Mouse (Mus musculus): ENCODE measurements around the gene Thnsl1. TPM values are rescaled to one million over a fixed set of nuclear protein-coding genes. Genes with fewer than 3 reads are reported as not detected.
A peak's percentile ranks its signal among the peaks of the same experiment; 100 is the strongest.

The Thnsl1 gene
- total RNA-seq (2021) = 1 to 10 TPM; 2.4 to 2.5 TPM
- long read RNA-seq, experiment 1, partial matches to known transcripts = 0 of 3 reads
- long read RNA-seq, experiment 1, other reads (novel, unspliced or antisense) = 2 of 3 reads
- long read RNA-seq, experiment 2, transcript Thnsl1-201 (3 exons, 3,899 nt) = major isoform, 6 of 8 reads
- long read RNA-seq, experiment 2, partial matches to known transcripts = 0 of 8 reads
- long read RNA-seq, experiment 2, other reads (novel, unspliced or antisense) = 2 of 8 reads

DNA sequence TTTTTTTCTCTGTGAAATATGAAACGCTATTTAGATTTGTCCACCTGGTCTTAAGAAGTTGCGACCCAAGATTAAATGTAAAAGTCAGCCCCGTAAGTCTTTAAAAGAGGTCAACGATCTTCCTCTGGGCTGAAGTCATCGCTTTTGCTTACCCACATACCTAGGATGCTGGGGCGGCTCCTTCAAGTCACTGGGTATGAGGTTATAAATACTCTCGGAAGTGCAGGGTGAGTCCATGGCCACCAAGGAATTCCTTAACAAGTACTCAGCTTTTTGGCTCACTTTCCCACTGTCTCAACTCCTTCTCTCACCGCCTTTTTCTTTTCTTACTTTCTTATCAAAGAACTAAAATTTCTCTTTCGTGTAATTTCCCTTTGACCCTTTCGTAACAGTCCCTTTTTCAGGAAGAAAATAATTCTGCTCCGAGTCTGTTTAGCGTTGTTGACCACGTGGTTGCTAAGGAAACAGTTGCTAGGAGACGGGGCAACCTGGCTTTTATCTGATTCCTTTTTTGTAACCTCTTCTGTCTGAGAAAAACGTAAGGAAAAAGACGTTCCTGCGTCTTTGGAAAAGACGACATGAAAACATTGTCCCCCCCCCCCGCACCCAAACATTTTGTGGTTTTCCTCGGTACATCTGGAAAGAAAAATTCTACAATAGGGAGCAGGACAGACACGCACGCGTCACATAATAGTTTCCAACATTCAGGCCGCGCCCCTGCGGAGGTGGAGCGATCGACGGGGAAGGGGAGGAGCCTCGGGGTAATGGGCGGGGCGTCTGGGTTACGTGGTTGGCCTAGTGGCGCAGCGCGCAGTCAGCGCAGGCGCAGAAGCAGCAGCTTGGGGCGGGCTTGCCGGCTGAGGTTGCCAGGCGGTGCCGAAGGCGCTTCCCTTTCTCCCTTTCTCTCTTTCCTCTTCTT, at the start of gene Thnsl1, which contains the start of gene Enkur:
Gene Thnsl1, plus strand, starts transcription at position 813 of the 919 bp plus-strand sequence.
Gene Enkur, minus strand, starts transcription at position 454 of the 919 bp plus-strand sequence.
- DNase-seq = peak; percentile 97

DNA sequence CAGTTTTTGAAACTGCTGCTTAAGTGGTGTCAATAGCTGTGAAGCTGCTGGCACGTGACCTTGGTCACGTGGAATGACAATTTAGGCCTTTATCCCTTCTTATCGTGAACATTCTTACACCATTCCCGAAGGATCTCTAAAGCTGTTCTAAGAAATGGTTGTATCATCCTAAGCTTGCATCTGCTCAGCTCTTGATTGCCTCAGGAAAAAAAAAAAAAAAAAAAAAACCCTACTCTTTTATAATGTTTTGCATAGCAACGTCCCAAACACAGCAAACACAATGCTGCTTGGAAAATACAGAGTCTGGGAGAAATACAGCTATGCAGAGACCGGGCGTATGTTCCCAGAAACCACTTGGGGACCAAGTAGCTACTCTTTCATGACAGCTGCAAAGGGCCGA, 41.2 kb upstream of the Thnsl1 start:
- peak; percentile 36 for DNase-seq

DNA sequence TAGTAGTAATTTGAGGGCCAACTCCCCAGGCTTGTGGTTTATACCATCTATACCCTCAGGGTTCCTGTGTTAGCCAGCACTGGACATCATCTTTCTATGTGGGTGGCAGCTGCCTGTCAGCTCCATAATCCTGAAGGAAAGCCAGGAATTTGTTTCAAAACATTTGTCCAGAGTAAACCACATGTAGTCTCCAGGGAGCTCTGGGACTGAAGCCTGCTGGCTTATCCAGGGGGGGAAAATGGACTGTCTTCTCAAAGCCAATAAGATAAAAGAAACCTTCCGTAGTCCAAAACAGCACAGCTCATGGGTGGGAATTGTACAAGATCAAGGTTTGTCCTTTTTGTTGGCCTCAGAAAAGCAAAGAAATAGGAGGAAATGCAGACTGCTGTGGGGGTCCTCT, 37.6 kb upstream of the Thnsl1 start:
- DNase-seq = peak; percentile 53

DNA sequence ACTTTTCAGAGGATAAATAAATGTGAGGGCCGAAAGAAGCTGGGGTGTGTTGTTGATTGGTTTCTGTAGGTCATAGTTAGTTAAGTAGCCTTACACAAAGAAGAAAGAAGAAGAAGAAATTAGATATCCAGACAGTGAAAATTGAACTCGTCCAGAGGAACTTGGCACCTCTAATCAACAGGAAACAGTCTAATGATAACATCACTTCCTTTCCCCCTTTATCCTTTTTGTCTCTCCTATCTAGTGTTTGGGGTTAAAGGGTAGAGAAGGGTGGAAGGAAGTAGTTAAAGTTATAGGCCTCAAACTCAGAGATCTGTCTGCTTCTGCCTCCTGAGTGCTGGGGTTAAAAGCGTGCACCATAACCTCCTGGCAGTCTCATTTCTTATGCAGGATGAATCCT, 32.7 kb upstream of the Thnsl1 start:
- no peak for DNase-seq

DNA sequence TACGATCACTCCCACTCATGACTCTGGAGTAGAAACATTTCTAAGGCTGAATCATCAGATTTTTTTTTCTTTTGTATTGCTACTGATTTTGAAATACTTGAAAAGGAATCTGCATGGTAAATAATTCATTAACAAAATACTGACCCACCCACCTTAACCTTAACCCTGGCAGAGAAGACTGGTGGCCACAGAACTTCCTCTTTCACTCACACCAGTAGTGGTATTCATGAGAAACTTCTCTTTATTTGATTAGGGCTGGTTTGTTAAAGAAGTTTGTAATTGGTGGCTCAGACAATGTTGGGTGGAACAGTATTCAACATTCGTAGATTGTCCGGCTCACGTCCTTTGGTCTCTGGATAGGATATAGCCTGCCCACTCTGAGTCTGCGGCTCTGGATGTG, 26.4 kb upstream of the Thnsl1 start:
- DNase-seq = no peak

DNA sequence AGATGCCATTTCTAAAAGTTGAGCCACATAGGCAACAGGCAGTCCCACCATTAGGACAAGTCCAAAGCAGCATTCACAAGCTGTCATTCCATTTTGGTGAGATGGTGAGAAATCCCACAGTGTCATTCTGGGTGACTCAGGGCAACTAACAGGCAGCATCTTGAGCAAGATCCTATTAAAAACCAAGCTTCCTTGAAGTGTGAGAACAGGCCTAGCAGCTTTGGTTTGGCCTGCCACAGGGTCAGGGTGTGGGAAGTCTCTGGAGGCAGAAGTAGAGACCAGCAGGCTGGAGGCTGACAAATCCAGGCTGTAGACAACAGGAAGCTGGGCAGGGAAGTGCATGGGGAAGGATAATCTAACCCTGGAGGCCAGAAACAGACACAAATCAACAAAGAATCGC, 22.7 kb upstream of the Thnsl1 start:
- DNase-seq = peak; percentile 23

DNA sequence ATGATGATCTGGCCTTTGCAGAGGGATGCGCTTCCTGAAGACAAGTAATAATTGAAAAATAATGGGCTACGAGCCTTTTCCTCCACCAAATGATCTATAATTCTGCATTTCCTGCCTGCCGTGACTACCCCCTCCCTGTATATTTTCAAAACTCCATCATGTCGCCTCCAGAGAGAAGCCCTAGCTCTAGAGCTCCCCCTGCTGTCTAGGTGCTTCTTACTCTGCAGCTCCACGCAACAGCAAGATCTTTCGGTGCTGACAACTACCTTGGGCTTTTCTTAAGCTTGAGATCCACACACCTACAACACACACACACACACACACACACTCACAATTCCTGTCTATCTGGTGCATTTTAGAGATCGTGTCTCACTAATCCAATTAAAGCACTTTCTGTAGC, 17.9 kb upstream of the Thnsl1 start:
- peak; percentile 19 for DNase-seq

DNA sequence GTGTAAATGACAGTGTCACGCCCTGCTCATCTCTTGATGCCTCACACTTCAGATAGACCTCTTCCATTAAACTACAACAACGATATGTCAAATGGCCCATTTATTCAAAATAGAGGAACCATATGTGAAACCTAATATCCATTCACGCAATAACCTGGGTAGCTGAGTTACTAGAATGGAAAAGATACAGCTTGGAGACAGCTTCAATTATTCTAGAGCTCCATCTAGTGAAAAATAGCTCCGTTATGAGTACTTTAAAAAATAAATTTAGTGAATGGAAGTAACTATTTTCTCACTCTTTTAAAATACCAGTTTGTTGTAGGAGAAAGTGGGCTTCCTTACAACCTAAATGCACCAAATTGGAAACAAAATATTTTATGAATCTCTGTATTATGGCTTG, 16.9 kb upstream of the Thnsl1 start:
- DNase-seq = no peak

DNA sequence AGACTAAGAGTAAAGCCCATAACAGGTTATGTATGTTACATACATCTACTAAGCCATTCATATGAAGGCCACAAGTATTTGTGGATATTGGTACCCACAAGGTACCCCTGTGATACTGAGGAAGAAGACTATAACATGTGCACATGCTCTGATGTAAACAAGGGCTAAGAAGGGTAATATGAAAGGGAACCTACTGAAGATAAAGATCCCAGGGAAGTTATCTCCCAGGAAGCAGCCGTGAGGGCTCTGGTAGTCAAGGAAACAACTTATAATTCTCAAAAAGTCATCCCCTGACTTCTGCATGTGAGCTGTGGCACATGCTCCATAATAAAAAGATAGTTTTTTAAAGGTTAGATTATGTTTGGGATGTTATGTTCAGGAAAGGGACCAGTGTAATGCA, 14.3 kb upstream of the Thnsl1 start:
- no peak for DNase-seq

DNA sequence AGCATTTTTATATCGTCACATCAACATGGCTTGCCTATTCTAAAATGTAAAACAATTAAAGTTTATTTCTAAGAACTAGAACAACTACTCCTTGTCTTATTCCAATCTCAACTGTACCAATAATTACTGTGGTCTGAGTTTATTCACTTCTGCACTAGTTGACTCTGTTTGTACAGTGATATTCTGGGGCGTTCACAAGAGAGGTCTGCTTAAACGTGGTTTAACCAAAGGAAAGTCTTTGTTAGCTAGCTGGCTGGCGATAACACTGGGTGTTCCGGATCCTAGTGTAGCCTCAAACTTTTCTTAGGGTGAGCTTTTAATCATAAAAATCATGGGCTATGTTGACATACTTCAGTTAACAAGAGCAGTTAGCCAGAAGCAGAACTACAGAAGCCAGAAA, 10.3 kb upstream of the Thnsl1 start:
- DNase-seq = no peak

DNA sequence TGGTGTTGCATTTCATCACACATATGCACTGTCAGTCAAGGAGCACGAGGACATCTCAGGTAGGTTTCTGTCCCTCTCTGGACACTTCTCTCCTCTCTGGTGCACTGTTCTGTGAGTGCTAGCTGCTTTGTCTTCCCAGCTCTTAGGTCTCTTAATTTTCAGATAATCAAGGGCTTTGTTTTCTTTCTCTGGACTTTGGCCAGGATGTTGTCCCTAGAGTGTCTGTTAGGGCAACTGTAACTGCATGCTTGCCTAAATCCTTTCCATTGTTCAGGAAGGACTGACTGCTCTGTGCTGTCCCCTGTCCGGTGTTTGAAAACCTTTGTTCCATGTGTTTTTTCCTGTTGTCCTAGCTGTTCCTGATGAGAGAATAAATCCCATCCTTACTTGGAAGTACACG, 6.5 kb upstream of the Thnsl1 start:
- no peak for DNase-seq

DNA sequence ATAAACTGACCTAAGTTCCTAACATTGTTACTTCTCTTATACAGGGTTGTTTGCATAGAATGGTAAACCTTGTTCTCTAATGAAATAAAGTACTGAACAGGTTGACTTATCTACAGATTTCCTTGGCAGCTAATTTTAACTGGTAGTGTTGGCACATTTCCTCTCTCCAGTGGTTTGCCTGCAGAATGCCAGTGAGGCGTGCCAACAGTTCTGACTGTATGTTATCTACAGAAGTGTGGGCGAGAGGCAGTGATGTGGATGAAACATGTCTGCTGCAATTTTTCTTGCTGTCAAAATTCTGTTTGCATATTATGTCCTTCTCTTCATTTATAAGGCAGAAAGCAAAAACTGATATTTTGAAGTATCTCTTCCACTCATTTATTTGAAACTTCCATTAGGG, 2.8 kb upstream of the Thnsl1 start:
- no peak for DNase-seq

DNA sequence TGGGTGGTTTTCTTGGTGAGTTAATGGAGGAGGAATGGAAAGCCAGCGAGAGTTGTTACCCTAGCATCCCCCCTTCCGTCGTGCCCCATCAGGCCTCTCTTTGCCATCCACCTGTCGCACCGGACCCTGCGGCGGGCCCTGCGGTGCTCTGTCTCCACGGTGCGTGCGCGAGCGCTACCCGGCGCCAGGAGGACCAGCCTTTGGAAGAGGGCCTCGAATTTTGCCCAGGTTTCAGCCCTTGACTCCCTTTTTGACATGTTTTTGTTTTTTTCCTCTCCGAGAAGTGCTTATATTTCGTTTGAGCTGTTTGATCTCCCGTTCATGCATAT, 271 bp downstream of the Thnsl1 start:
- no peak for DNase-seq

DNA sequence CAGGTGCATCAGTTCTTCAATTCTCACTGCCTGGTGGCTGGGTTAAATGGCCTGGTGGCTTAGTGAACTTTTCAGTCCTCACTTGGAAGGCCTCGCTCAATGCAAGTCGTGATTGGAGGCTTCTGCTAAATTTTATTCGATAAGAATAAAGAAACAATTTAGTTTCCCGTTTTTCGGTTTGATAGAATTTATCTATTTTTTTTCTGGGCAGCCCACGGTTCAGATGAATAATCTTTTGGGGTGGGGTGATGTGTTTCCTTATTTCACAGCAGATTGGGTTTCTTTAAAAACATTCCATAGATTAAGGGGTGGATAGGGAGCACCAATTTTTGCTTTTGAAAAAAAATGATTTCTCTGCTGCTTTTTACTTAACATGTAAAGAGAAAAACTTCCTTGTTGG, 754 bp downstream of the Thnsl1 start:
- no peak for DNase-seq

DNA sequence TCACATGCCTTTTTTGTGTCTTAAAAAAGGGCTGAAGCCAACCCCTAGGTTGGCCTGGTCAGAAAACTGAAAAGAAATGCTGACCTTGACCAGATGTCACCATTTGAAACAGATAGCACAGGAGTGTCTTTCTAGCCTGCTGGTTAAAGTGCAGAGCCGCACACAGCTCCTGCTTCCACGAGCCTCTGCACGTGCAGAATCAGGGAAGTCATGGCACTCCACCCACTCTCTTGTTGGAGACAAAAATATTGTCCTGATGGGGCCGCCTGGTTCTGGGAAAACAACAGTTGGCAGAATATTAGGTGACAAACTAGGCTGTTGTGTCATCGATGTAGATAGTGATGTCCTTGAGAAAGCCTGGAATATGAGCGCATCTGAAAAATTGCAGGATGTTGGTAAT, 5.8 kb downstream of the Thnsl1 start:
- DNase-seq = no peak

DNA sequence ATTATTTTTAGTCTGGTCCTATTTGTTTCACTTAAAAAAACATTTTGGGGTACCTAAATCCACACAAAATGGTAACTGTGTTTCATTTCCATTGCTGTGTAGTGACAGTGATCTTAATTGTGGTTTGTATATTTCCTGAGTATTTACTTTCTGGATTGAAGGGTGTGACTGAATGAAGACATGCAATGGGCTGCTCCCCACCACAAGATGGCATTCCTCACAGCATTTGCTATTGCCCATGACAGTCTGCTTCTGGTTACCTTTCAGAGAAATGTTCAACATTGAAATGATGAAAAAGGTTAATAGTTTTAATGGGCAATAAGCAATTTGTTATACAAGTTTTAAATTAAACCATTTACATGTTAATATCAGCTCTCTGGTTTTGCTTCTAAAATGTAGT, 8.8 kb downstream of the Thnsl1 start:
- no peak for DNase-seq

DNA sequence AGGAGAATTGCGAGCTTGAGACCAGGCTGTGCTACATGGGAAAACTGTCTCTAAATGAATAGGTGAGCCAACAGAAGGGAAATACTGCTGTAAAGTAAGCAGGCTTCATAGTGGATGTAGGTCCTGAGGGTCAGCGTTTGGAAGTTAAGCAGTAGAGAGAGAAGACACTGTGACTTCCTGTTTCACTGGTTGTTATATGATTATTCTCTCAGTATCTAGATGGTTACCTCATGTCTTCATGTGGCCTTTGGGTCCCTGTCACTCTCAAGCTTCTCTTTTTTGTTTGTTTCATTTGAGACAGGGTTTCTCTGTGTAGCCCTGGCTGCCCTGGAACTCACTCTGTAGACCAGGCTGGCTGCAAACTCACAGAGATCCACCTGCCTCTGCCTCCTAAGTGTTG, 9.8 kb downstream of the Thnsl1 start:
- DNase-seq = no peak

DNA sequence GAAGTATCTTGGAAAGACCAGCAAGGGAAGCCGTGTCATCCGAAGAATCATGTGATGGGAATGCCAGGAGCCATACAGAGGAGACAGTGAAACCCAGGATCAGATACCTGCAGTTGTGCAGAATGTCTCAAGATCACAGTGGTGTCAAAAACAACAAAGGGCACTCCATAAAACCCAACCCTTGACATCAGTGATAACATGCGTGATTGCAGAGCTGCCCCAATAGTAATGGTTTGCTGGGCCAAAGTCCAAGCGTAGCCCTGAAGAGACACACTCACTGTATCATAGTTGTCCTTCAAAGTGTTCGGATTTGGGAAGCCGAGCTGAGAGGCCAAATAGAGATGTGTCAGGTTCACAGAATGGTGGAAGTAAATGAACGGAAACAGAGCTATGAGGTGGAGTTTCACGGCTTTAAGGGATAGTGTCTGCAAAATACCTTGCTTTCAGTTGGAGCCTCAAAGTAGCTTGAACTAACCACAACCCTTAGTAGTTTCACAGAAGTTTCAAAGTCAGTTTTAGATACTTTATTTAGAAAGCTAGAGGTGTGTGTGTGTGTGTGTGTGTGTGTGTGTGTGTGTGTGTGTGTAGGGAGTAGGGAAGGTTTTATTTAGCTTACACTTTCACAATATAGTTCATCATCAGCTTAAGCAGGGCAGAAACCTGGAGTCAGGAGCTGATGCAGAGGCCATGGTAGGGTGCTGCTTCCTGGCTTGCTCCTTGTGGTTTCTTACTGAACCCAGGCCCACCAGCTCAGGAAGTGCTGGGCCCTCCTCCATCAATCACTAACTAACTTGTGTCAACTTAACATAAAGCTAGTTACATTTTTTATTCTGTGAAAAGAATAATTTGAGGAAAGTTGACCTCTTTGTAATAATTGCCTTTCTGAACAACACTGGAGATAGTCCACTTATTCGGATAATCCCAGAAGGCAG, 17.2 kb downstream of the Thnsl1 start:
- no peak for DNase-seq

DNA sequence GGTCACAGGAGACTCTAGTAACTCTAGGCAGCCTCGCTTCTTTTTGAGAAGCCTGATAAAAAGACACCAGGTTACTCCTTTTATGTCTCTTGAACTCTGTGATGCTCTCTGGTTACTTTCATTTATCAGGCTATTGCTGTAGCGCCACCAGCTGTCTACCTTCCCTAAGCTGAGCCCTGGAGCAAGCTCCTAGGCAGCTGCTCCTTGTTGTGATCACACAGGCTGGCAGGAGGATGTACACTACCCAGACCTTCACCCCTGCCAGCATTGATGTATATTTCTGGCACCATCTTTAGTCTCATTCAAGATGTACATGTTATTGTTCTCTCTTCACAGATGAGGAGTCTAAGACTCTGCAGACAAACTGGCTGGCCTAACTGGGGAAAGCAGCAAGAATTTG, 24.8 kb downstream of the Thnsl1 start:
- no peak for DNase-seq

DNA sequence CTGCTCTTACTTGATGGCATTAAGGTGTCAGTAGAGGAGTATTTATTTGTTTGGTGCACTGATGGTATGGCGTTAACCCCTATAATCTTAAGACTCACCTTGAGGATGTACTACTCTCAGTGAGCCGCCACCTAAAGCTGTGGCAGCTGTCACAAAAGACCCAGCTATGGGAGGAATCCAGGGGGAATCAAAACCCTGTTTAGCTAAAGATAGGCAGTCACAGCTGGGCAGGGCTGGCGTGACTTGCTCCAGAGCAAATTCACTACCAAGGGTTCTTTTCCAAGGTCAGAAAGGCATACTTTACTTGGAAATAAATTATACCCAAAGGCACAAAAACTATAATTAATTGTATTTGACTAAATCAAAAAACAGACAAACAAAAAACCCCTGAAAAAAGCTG, 25.6 kb downstream of the Thnsl1 start:
- DNase-seq = no peak

DNA sequence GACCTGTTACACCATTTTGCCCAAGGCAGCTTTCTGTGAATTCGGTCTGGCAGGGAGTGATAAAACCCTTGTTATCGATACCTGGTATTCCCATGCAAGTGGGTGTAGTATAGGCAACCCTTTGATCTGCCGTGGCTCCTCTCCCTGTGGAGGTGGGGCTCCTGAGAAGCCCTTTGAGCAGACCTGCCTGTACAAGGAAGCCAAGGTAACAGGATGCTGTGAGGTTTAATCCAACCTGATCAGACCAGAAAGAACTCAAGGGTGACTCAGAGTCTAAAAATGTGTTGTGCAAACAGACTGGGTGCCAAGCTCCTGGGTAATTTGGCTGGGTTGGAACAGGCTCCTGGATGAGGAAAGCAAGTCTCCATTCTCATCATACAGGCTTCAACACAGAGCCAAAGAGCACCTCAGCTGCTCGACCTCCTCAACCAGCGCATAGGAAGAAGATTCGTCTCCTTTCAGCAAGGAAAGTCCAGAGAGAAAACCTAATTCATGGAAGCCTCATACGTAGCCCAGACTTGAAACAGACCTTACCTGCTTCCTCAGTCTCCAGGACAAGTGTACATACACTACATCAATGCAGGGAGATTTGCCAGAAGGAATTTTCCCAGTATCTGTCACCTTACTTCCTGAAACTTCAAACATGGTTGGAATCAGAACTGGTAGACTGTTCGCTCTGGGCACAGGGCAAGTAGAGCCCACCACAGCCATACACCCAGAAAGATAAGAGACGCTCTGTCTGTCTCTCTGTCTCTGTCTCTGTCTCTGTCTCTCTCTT, 29.5 kb downstream of the Thnsl1 start:
- DNase-seq = no peak

DNA sequence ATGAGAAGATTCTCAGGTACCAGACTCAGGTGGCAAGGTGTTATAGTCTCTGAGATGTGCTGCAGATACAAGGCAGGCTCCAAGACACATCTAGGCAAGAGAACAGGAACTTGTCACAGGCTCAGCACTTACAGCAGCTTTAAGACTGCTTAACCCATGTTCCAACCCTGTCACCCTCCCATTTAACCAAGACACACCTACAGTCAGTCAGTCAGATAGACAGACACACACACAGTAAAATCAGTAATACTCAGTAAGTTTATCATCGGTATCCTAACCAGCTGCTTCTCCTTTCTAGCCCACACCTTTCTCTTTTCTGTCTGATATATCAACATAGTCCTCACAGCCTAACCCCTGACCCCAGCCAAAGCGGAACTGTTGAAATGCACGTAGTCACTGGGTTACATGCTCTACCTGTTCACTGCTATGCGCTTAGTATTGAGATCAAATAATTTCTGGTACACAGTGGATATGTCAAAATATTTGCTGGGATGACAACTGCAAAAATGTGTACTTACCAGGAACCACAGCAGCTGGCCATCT, 30.4 kb downstream of the Thnsl1 start:
- no peak for DNase-seq
